Mouse (Mus musculus) midbrain, embryonic 14.5 days (tissue): ENCODE data around the gene Slc8a2. TPM values are rescaled to one million over a fixed set of nuclear protein-coding genes. Genes with fewer than 3 reads are reported as not detected.

Source experiments
- ATAC-seq: fragments of 200-750 bp; cut with Nextera tagmentation; 2 replicates; pipeline ENCODE4 v1.8.0; 2017; ENCODE audit warnings: moderate number of reproducible peaks, moderate library complexity; ENCODE audit not compliant: low FRiP score, low TSS enrichment
- DNase-seq: peaks from one replicate; pipeline ENCODE4 v3.0.0-alpha.2; 2015
- H3K27ac ChIP-seq: fragments of 300-500 bp; sonication (generic); replicated peaks from 2 replicates; pipeline ENCODE4 v1.5.1; 2014; ENCODE audit warnings: mild to moderate bottlenecking, low read depth, low read length, moderate library complexity
- H3K27me3 ChIP-seq: fragments of 300-500 bp; sonication (generic); 2 replicates; pipeline ENCODE4 v1.6.1; 2014; ENCODE audit warnings: low read length, control low read depth, mixed read lengths; ENCODE audit not compliant: control insufficient read depth, insufficient read depth
- H3K36me3 ChIP-seq: fragments of 300-500 bp; sonication (generic); 2 replicates; pipeline ENCODE4 v1.6.1; 2014; ENCODE audit warnings: low read length, control low read depth; ENCODE audit not compliant: control insufficient read depth, insufficient read depth
- H3K4me1 ChIP-seq: fragments of 300-500 bp; sonication (generic); 2 replicates; pipeline ENCODE4 v1.6.1; 2014; ENCODE audit warnings: mild to moderate bottlenecking, antibody characterized with exemption, low read length, control low read depth; ENCODE audit not compliant: control insufficient read depth, insufficient read depth
- H3K4me2 ChIP-seq: fragments of 300-500 bp; sonication (generic); 2 replicates; pipeline ENCODE4 v1.6.1; 2014; ENCODE audit warnings: mild to moderate bottlenecking, low read length, moderate library complexity
- H3K4me3 ChIP-seq: fragments of 300-500 bp; sonication (generic); replicated peaks from 2 replicates; pipeline ENCODE4 v1.5.1; 2014; ENCODE audit warnings: low read depth, low read length
- H3K9ac ChIP-seq: fragments of 300-500 bp; sonication (generic); replicated peaks from 2 replicates; pipeline ENCODE4 v1.6.1; 2014; ENCODE audit warnings: mild to moderate bottlenecking, low read length, moderate library complexity
- H3K9me3 ChIP-seq: fragments of 300-500 bp; sonication (generic); 2 replicates; pipeline ENCODE4 v1.6.1; 2016; ENCODE audit warnings: low read length, control low read depth, mixed read lengths; ENCODE audit not compliant: control insufficient read depth
- WGBS: fragments of 180-500 bp; shearing (Covaris S2); extraction: QIAGEN DNeasy Blood & Tissue Kit; methylation state at CpG from one replicate; pipeline ENCODE4 v1.1.7; 2014; 5-methylcytosine and 5-hydroxymethylcytosine counted together
- polyA plus RNA-seq: library from polyadenylated mRNA; unstranded; fragments of >200 nt; fragmentation: Nextera tagmentation; extraction: Ambion mirVana; gene quantifications from 2 replicates; pipeline ENCODE4 v1.2.1, GENCODE M21; 2014

The Slc8a2 gene
- polyA plus RNA-seq = 1.1 and 1.2 TPM in 2 replicates

DNA sequence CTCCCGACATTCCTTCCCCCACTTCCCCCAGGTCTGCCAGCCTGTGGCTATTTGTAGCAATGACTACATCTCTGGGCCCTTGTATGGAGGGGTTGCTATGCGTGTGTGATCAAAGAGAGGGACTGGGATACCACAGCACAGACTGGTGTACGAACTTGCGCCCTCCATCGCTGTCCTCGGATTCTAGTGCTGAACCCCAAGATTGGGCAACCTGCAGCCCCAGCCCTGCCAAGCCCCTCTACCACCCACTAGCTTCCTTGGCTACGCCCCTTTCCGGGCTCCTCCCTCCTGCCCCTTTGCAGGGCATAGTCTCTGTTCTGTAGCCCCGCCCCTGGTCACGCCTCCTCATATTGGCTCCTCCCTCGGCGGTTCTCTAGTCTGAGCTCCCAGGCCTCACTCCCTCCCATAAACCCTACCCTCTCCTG is at the start of gene Slc8a2:
TSS of gene Slc8a2 (plus strand) at position 406 of the 425 bp plus-strand sequence.
- H3K4me3 ChIP-seq = peak within 1 kb of the TSS; percentile 58
- H3K36me3 ChIP-seq = 0 out of 2 replicates have a peak, but pooled peaks cover 5% of the 10 kb centered on the region
- ATAC-seq = peak; percentile 81
- DNase-seq = peak; percentile 88
- H3K9ac ChIP-seq = peak within 1 kb of the TSS; percentile 74
- peak within 1 kb of the TSS; percentile 78 for H3K27ac ChIP-seq
- no peaks in the 10 kb centered on the region for H3K9me3 ChIP-seq
- WGBS = 2% methylated on average over 12 of the region's 12 CpGs
- no peaks in the 10 kb centered on the region for H3K27me3 ChIP-seq
- H3K4me2 ChIP-seq = peak within 1 kb of the TSS; percentile 73
- peaks cover 41% of the 10 kb centered on the region for H3K4me1 ChIP-seq

DNA sequence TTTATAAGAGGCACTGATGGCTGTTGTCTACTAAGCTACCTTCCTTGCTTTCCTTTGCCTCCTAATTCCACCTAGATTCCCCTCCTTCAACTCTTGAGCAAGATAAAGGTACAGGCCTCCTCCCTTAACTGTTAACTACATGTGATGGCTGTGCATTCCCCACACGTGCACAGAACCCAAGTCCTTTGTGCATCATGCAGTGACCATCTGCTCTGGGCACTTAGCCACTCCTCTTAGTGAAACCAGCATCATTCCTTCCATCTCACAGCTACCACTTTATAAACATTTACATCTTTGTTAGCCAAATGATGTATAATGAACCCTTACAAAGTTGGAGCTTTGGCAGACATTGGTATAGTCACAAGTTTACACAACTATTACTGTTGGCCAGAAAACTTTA is 49.7 kb upstream of the Slc8a2 start:
- Histone ChIP-seq H3K4me2 (no peak overlapping the region), H3K36me3 (no peaks in the 10 kb centered on the region), H3K9ac (no peak overlapping the region), H3K4me1 (no peaks in the 10 kb centered on the region), H3K4me3 (no peak overlapping the region), H3K27me3 (no peaks in the 10 kb centered on the region), H3K9me3 (no peaks in the 10 kb centered on the region), H3K27ac (no peak overlapping the region)
- ATAC-seq (no peak), DNase-seq (no peak)
- WGBS = 65% methylated on average over 1 of the region's 1 CpGs

DNA sequence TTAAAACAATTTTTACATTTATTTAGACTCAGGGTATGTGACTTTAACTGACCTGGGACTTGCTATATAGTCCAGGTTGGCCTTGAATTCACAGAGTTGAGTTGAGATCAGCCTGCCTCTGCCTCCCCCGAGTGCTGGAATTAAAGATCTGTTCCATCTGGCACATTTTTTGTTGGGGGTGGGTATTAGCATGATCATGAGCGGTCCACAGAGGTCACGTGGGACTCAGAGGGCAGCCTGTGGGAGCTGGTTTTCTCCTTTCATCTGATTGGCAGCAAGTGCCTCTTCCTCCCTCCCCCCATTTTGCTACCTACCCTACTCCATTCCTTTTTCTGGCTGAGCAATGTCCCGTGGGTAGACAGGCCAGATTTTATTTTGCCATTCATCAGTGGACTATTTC is 49.0 kb upstream of the Slc8a2 start:
- Histone ChIP-seq H3K4me1 (no peaks in the 10 kb centered on the region), H3K4me2 (no peak overlapping the region), H3K9ac (no peak overlapping the region), H3K27ac (no peak overlapping the region), H3K9me3 (no peaks in the 10 kb centered on the region), H3K36me3 (no peaks in the 10 kb centered on the region), H3K27me3 (no peaks in the 10 kb centered on the region), H3K4me3 (no peak overlapping the region)
- WGBS = 71% methylated on average over 4 of the region's 4 CpGs
- DNase-seq (no peak), ATAC-seq (no peak)

DNA sequence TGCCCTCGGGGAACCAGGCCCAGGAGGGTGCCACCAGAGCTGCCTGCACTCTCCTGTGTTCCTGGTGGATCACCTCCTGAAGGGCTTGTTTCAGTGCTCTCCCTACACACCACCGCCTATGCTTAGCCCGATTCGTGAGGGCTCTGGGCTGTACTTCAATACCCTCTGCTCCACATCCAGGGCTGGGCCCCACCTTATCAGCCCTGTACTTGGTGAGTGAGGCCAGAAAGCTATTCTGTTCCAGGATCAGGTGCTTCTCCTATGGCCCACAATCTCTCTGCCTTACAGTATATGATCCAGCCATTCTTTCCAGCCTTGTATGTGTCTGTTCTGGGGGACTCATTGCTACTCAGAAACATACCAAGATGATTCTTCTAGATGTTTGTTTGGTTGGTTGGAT is 46.3 kb upstream of the Slc8a2 start:
- no peaks in the 10 kb centered on the region for H3K36me3 ChIP-seq
- no peak overlapping the region for H3K4me3 ChIP-seq
- WGBS = 63% methylated on average over 4 of the region's 4 CpGs
- DNase-seq (no peak), ATAC-seq (no peak)
- no peaks in the 10 kb centered on the region for H3K27me3 ChIP-seq
- no peak overlapping the region for H3K9ac ChIP-seq
- no peak overlapping the region for H3K4me2 ChIP-seq
- no peaks in the 10 kb centered on the region for H3K4me1 ChIP-seq
- no peaks in the 10 kb centered on the region for H3K9me3 ChIP-seq
- H3K27ac ChIP-seq = no peak overlapping the region

DNA sequence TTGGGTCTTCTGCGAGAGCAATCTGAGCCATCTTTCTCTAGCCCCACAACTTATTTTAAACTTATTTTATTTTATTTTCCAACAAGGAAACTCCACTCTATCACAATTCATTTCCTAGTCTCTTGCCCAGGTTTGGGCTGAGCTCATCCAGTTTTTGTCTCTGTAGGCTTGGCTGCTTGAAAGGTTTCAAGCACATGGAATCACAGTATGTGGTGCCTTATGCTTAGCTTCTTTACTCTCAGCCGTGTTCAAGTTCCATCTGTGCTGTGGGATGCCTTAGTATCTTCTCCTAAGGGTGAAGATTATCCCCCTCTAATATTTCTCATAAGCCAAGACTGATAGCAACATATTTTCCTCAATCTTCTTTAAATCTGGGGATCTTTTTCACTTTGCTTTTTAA is 42.0 kb upstream of the Slc8a2 start:
- no peaks in the 10 kb centered on the region for H3K27me3 ChIP-seq
- no peak for DNase-seq
- H3K4me2 ChIP-seq = no peak overlapping the region
- H3K36me3 ChIP-seq = no peaks in the 10 kb centered on the region
- no peak for ATAC-seq
- no peak overlapping the region for H3K4me3 ChIP-seq
- no peak overlapping the region for H3K9ac ChIP-seq
- no peaks in the 10 kb centered on the region for H3K4me1 ChIP-seq
- no peak overlapping the region for H3K27ac ChIP-seq
- WGBS = 77% methylated on average over 2 of the region's 2 CpGs
- no peaks in the 10 kb centered on the region for H3K9me3 ChIP-seq

DNA sequence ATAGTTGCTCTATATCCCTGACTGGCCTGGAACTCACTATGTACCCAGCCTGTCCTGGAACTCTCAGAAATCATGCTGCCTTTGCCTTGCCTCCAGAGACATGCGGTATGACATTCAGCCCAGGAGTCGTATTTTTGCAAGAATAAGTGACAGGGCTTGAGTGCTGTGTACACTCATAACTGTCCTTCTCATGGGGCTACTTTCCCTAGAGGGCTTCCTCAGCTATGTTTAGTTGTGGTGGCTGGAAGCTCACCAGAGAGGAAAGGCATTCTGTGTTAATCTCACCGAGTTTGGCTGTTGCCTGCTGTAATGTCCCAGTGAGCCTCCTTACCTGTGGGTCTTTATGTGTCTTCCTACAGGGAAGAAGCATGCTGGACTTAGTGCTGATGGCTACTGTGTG is 35.0 kb upstream of the Slc8a2 start:
- H3K9me3 ChIP-seq = no peaks in the 10 kb centered on the region
- no peaks in the 10 kb centered on the region for H3K27me3 ChIP-seq
- no peak overlapping the region for H3K27ac ChIP-seq
- no peak for ATAC-seq
- 68% methylated on average over 3 of the region's 3 CpGs for WGBS
- H3K36me3 ChIP-seq = no peaks in the 10 kb centered on the region
- no peak overlapping the region for H3K4me3 ChIP-seq
- no peak for DNase-seq
- H3K4me1 ChIP-seq = peaks cover 9% of the 10 kb centered on the region
- H3K4me2 ChIP-seq = no peak overlapping the region
- no peak overlapping the region for H3K9ac ChIP-seq

DNA sequence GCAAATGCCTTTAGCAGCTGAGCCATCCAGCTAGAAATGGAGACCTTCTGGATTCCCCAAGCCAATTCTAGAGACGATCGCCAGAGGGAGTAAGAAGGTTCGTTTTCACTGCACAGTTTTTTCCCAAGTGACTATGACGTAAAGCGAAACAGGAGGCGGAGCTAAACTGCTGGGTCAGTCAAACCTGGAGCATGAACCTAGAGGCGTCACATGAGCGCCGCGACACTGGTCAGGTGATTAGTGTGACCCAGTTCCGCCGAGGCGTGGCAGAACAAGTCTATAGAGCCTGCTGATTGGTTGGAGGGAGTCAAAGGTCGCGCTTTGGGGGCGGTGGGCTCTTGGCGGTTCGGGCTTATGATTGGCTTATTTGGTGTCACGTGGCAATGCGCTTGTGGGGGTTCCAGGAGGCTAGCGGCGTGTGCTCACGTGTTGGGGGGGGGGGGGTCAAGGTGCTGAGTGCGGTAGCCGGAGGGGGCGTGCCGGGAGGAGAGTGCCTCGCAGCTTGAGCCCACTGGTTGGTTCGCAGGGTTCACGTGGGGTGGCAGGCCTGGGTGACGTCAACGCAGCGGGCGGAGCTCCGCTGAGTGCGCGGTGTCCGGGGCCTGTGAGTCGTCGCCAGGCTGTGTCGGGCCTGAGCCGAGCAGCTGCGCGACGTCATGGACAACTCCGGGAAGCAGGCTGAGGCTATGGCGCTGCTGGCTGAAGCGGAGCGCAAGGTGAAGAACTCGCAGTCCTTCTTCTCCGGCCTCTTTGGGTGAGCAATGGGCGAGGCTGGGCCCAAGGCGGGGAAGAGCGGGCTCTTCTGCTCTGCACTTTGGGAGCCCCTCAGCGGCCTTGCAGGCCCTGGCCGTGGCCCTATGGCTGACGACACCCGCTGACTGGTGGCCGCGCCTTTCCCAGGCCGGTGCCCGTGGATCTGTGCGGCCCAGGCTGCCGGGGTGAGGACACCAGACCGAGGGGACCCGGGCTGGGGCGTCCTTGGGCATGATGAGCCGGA is 31.3 kb upstream of the Slc8a2 start, which contains the start of gene Napa:
TSS of gene Napa (plus strand) at position 438 of the 997 bp plus-strand sequence.
- peak within 1 kb of the TSS; percentile 98 for H3K9ac ChIP-seq

DNA sequence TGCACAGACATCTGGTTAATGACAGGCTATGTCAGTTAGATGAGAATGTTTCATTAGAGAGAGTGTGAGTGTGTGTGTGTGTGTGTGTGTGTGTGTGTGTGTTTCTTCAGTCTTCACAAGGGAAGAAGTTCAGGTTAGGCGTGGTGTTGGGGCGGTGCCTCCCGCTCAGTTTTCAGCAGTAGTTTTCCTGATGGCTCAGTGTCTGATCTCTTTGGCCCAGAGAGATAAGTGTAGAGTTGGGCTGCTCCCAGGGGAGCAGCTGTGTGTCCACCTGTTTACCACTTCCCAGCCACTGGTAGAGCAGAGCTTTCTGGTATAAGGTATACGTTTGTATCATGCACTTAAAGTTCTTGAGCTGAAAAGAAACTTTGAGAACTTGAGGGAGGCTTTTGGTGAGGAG is 29.7 kb upstream of the Slc8a2 start:
- peak overlapping the region; percentile 88 for H3K4me3 ChIP-seq
- WGBS = 90% methylated on average over 4 of the region's 4 CpGs
- H3K4me2 ChIP-seq = peak overlapping the region; percentile 96
- DNase-seq (no peak), ATAC-seq (no peak)
- H3K4me1 ChIP-seq = peaks cover 21% of the 10 kb centered on the region
- H3K27me3 ChIP-seq = no peaks in the 10 kb centered on the region
- H3K9me3 ChIP-seq = no peaks in the 10 kb centered on the region
- no peak overlapping the region for H3K27ac ChIP-seq
- H3K9ac ChIP-seq = peak overlapping the region; percentile 98; the same call in 1 of the 2 replicates
- H3K36me3 ChIP-seq = peaks cover 18% of the 10 kb centered on the region; the same call in 1 of the 2 replicates

More for the DNA sequence above, 31.3 kb upstream of the Slc8a2 start, which contains the start of gene Napa:
- WGBS = under 1% methylated on average over 68 of the region's 68 CpGs
- peak; percentile 99 for DNase-seq
- Histone ChIP-seq H3K27ac (peak within 1 kb of the TSS; percentile 82), H3K36me3 (peaks cover 15% of the 10 kb centered on the region; the same call in 1 of the 2 replicates), H3K9me3 (no peaks in the 10 kb centered on the region), H3K4me1 (peaks cover 17% of the 10 kb centered on the region), H3K4me3 (peak within 1 kb of the TSS; percentile 88), H3K4me2 (peak within 1 kb of the TSS; percentile 96), H3K27me3 (no peaks in the 10 kb centered on the region)
- ATAC-seq = peak; percentile 98
